Mouse (Mus musculus): ENCODE measurements at regions not wholly inside any gene's neighbourhood (a gene's known extent, or its start where the extent isn't known, plus 50 kb on each side); places are given as distances from the start of the nearest gene placed in this dataset.

GRCm38 (mm10) chr6:140297969-140298554 lies 125.8 kb upstream of the Plekha5 start:
- Histone ChIP-seq H3K4me3 (no peak overlapping the region), H3K27me3 (ENCODE audit: control insufficient read depth, insufficient read depth, low read length) (no peaks in the 10 kb centered on the region), H3K36me3 (ENCODE audit: control insufficient read depth, insufficient read depth, low read length) (no peaks in the 10 kb centered on the region), H3K9ac (ENCODE audit: low read depth, low read length) (no peak overlapping the region), H3K27ac (no peak overlapping the region), H3K4me1 (ENCODE audit: control insufficient read depth, insufficient read depth, low read length) (no peaks in the 10 kb centered on the region; the same call in 1 of the 2 replicates), H3K79me2 (replicated peaks; ENCODE audit: control insufficient read depth, insufficient read depth, low read length) (no peaks in the 10 kb centered on the region)
- no peak for TF ChIP-seq EP300 (IDR thresholded peaks at IDR 0.05; ENCODE audit: insufficient read depth, low read depth, low read length)
- TF ChIP-seq POLR2A (IDR thresholded peaks at IDR 0.05; ENCODE audit: insufficient read depth, low read depth, low read length): no peak
- TF ChIP-seq CTCF (IDR thresholded peaks at IDR 0.05): no peak
- intact Hi-C loops (cut with DNase I): no loop called here
- peak in 1 of 2 experiments; percentile 8 for DNase-seq
- WGBS: 71% methylated on average over 14 of the region's 14 CpGs

GRCm38 (mm10) chr6:140297561-140297960 lies 126.3 kb upstream of the Plekha5 start:
- Histone ChIP-seq H3K36me3 (ENCODE audit: control insufficient read depth, insufficient read depth, low read length) (no peaks in the 10 kb centered on the region), H3K27me3 (ENCODE audit: control insufficient read depth, insufficient read depth, low read length) (no peaks in the 10 kb centered on the region), H3K4me1 (ENCODE audit: control insufficient read depth, insufficient read depth, low read length) (no peaks in the 10 kb centered on the region; the same call in 1 of the 2 replicates), H3K27ac (no peak overlapping the region), H3K4me3 (no peak overlapping the region), H3K79me2 (replicated peaks; ENCODE audit: control insufficient read depth, insufficient read depth, low read length) (no peaks in the 10 kb centered on the region), H3K9ac (ENCODE audit: low read depth, low read length) (no peak overlapping the region)
- TF ChIP-seq EP300 (IDR thresholded peaks at IDR 0.05; ENCODE audit: insufficient read depth, low read depth, low read length) (no peak), CTCF (IDR thresholded peaks at IDR 0.05) (no peak), POLR2A (IDR thresholded peaks at IDR 0.05; ENCODE audit: insufficient read depth, low read depth, low read length) (no peak)
- DNase-seq: no peak
- intact Hi-C loops (cut with DNase I): no loop called here
- 82% methylated on average over 6 of the region's 6 CpGs for WGBS

DNA sequence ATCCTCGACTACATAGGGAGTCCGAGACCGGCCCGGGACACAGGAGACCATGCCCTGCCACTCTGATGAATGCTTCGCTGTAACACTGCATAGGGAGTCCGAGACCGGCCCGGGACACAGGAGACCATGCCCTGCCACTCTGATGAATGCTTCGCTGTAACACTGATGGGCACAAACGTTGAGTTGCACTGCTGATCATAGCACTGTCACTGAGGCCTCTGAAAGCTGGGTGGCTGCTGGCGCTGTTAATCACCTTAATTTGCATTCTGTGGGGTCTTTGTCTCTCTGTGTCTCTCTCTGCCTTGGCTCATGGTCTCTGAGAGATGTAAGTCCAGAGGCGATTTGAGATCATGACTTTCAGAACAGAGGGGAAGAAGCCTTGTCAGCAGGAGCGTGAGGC lies 133.7 kb upstream of the Plekha5 start:
- Histone ChIP-seq H3K27me3 (ENCODE audit: control insufficient read depth, insufficient read depth, low read length) (no peaks in the 10 kb centered on the region), H3K27ac (no peak overlapping the region), H3K9ac (ENCODE audit: low read depth, low read length) (no peak overlapping the region), H3K4me3 (no peak overlapping the region), H3K36me3 (ENCODE audit: control insufficient read depth, insufficient read depth, low read length) (no peaks in the 10 kb centered on the region), H3K4me1 (ENCODE audit: control insufficient read depth, insufficient read depth, low read length) (no peaks in the 10 kb centered on the region), H3K79me2 (replicated peaks; ENCODE audit: control insufficient read depth, insufficient read depth, low read length) (no peaks in the 10 kb centered on the region)
- WGBS: 70% methylated on average over 12 of the region's 13 CpGs
- intact Hi-C loops (cut with DNase I): no loop called here
- no peak for DNase-seq
- no peak for TF ChIP-seq POLR2A (IDR thresholded peaks at IDR 0.05; ENCODE audit: insufficient read depth, low read depth, low read length)
- TF ChIP-seq EP300 (IDR thresholded peaks at IDR 0.05; ENCODE audit: insufficient read depth, low read depth, low read length): no peak
- TF ChIP-seq CTCF (IDR thresholded peaks at IDR 0.05): no peak

- Histone ChIP-seq H3K27me3 (ENCODE audit: control insufficient read depth, insufficient read depth, low read length) (no peaks in the 10 kb centered on the region), H3K9ac (ENCODE audit: low read depth, low read length) (no peak overlapping the region), H3K4me3 (no peak overlapping the region), H3K4me1 (ENCODE audit: control insufficient read depth, insufficient read depth, low read length) (no peaks in the 10 kb centered on the region), H3K36me3 (ENCODE audit: control insufficient read depth, insufficient read depth, low read length) (no peaks in the 10 kb centered on the region), H3K27ac (no peak overlapping the region), H3K79me2 (replicated peaks; ENCODE audit: control insufficient read depth, insufficient read depth, low read length) (no peaks in the 10 kb centered on the region)
- no peak for TF ChIP-seq CTCF (IDR thresholded peaks at IDR 0.05)
- no peak for TF ChIP-seq POLR2A (IDR thresholded peaks at IDR 0.05; ENCODE audit: insufficient read depth, low read depth, low read length)
- no peak for TF ChIP-seq EP300 (IDR thresholded peaks at IDR 0.05; ENCODE audit: insufficient read depth, low read depth, low read length)
- no peak for DNase-seq
- 66% methylated on average over 8 of the region's 8 CpGs for WGBS
- intact Hi-C loops (cut with DNase I): no loop called here
These were observed 135.1 kb upstream of the Plekha5 start for GRCm38 (mm10) chr6:140288799-140289198.

GRCm38 (mm10) chr6:140282285-140282577 lies 141.6 kb upstream of the Plekha5 start:
- peak overlapping the region; percentile 40 for H3K27ac ChIP-seq
- H3K79me2 ChIP-seq (replicated peaks; ENCODE audit: control insufficient read depth, insufficient read depth, low read length): no peaks in the 10 kb centered on the region
- WGBS: 59% methylated on average over 7 of the region's 7 CpGs
- no peaks in the 10 kb centered on the region for H3K4me1 ChIP-seq (ENCODE audit: control insufficient read depth, insufficient read depth, low read length)
- intact Hi-C loops (cut with DNase I): loop anchor here (5.0 kb wide), 1 partner anchor 65 kb away; no protein-coding TSS in a partner anchor
- no peaks in the 10 kb centered on the region for H3K36me3 ChIP-seq (ENCODE audit: control insufficient read depth, insufficient read depth, low read length)
- no peaks in the 10 kb centered on the region for H3K27me3 ChIP-seq (ENCODE audit: control insufficient read depth, insufficient read depth, low read length)
- no peak overlapping the region for H3K4me3 ChIP-seq
- DNase-seq: peak; percentile 10 to 31
- H3K9ac ChIP-seq (ENCODE audit: low read depth, low read length): no peak overlapping the region
- no peak for TF ChIP-seq POLR2A (IDR thresholded peaks at IDR 0.05; ENCODE audit: insufficient read depth, low read depth, low read length)
- TF ChIP-seq EP300 (IDR thresholded peaks at IDR 0.05; ENCODE audit: insufficient read depth, low read depth, low read length): no peak
- no peak for TF ChIP-seq CTCF (IDR thresholded peaks at IDR 0.05)

- peak overlapping the region; percentile 40 for H3K27ac ChIP-seq
These were observed 142.2 kb upstream of the Plekha5 start for GRCm38 (mm10) chr6:140281488-140282284.

More at GRCm38 (mm10) chr6:140281488-140282284, 142.2 kb upstream of the Plekha5 start:
- Histone ChIP-seq H3K9ac (ENCODE audit: low read depth, low read length) (no peak overlapping the region), H3K27me3 (ENCODE audit: control insufficient read depth, insufficient read depth, low read length) (no peaks in the 10 kb centered on the region), H3K4me1 (ENCODE audit: control insufficient read depth, insufficient read depth, low read length) (no peaks in the 10 kb centered on the region), H3K79me2 (replicated peaks; ENCODE audit: control insufficient read depth, insufficient read depth, low read length) (no peaks in the 10 kb centered on the region), H3K36me3 (ENCODE audit: control insufficient read depth, insufficient read depth, low read length) (no peaks in the 10 kb centered on the region), H3K4me3 (no peak overlapping the region)
- WGBS: 54% methylated on average over 17 of the region's 17 CpGs
- no peak for TF ChIP-seq POLR2A (IDR thresholded peaks at IDR 0.05; ENCODE audit: insufficient read depth, low read depth, low read length)
- TF ChIP-seq CTCF (IDR thresholded peaks at IDR 0.05): no peak
- TF ChIP-seq EP300 (IDR thresholded peaks at IDR 0.05; ENCODE audit: insufficient read depth, low read depth, low read length): no peak
- peak in 1 of 2 experiments; percentile 4 for DNase-seq
- intact Hi-C loops (cut with DNase I): loop anchor here (5.0 kb wide), 1 partner anchor 66 kb away; no protein-coding TSS in a partner anchor

All from heart, adult 2 months (tissue).